Comparison of ENCODE assay signal across 9 mouse cellular contexts in genomic region chr1:59142809-59143208, GRCm38 (mm10). TPM values are rescaled to one million over a fixed set of nuclear protein-coding genes. Genes with fewer than 3 reads are reported as not detected.
A peak's percentile ranks its signal among the peaks of the same experiment; 100 is the strongest.
DNase-seq lines count a peak whose midpoint lies in the region; ATAC-seq lines count a peak whose summit lies in the region.
"Had no signal": no experiment of that assay in that cellular context is flagged by ENCODE, and none has a peak within 500 bp of the region (broad histone marks: within the 10 kb centered on the region; RNA-seq: fewer than 3 reads in every experiment).

No protein-coding gene starts in this region.

- no peak overlapping the region for H3K9ac ChIP-seq in forebrain, embryonic 11.5 days (ENCODE audit: low read length)
- no peak overlapping the region for H3K9ac ChIP-seq in forebrain, embryonic 16.5 days (replicated peaks; ENCODE audit: low read depth, low read length)

- H3K4me3 ChIP-seq in forebrain, embryonic 11.5 days (ENCODE audit: low read depth, low read length), result no peak overlapping the region
- H3K4me3 ChIP-seq in forebrain, embryonic 16.5 days (replicated peaks; ENCODE audit: low read length), result no peak overlapping the region

- no peaks in the 10 kb centered on the region for H3K9me3 ChIP-seq in forebrain, embryonic 11.5 days (ENCODE audit: control insufficient read depth, low read length)
- H3K9me3 ChIP-seq in forebrain, embryonic 16.5 days (ENCODE audit: control insufficient read depth, low read length), result no peaks in the 10 kb centered on the region

- no peak overlapping the region for H3K27ac ChIP-seq in forebrain, embryonic 11.5 days (ENCODE audit: low read depth, low read length)
- no peak overlapping the region for H3K27ac ChIP-seq in forebrain, embryonic 16.5 days (ENCODE audit: low read length)

- H3K36me3 ChIP-seq in forebrain, embryonic 11.5 days (ENCODE audit: control insufficient read depth, insufficient read depth, low read length), result no peaks in the 10 kb centered on the region
- no peaks in the 10 kb centered on the region for H3K36me3 ChIP-seq in forebrain, embryonic 16.5 days (ENCODE audit: control insufficient read depth, insufficient read depth)

- ATAC-seq in forebrain, embryonic 11.5 days (replicated peaks; ENCODE audit: low FRiP score), result no peak
- ATAC-seq in forebrain, embryonic 16.5 days, result no peak

- H3K4me1 ChIP-seq in forebrain, embryonic 11.5 days (replicated peaks; ENCODE audit: control insufficient read depth, insufficient read depth, low read length), result no peaks in the 10 kb centered on the region
- no peaks in the 10 kb centered on the region for H3K4me1 ChIP-seq in forebrain, embryonic 16.5 days (replicated peaks; ENCODE audit: control insufficient read depth, insufficient read depth, low read length)

- no peaks in the 10 kb centered on the region for H3K27me3 ChIP-seq in forebrain, embryonic 11.5 days (ENCODE audit: control insufficient read depth, insufficient read depth, low read length)
- H3K27me3 ChIP-seq in forebrain, embryonic 16.5 days (replicated peaks; ENCODE audit: control insufficient read depth, insufficient read depth, low read length), result no peaks in the 10 kb centered on the region

- DNase-seq in forebrain, embryonic 11.5 days (ENCODE audit: low spot score), result peak; percentile 75
- DNase-seq in right cerebral cortex, postnatal 10 days (ENCODE audit: low spot score in 2 of 2), result peak; percentile 41 to 46
- no peak for DNase-seq in right cerebral cortex, postnatal 25 days
- DNase-seq in c-Kit-positive CD71-positive TER-119-positive erythroid progenitor cells, embryonic 14.5 days (ENCODE audit: low spot score), result peak; percentile 65
- DNase-seq in heart, postnatal 4 days, result peak; percentile 73
- peak; percentile 82 for DNase-seq in lung, postnatal 14 days
- DNase-seq in spleen, postnatal 4 days (ENCODE audit: low spot score in 2 of 2), result peak; percentile 69 to 87

- H3K4me2 ChIP-seq in forebrain, embryonic 11.5 days (ENCODE audit: low read depth, low read length, severe bottlenecking), result no peak overlapping the region
- H3K4me2 ChIP-seq in forebrain, embryonic 16.5 days (ENCODE audit: low read length), result no peak overlapping the region

RNA-seq across cellular contexts. Expression of gene Mpp4, which starts 20.4 kb away (rescaled TPM):
- 0.61 and 0.69 TPM in 2 replicates for polyA plus RNA-seq in forebrain, embryonic 11.5 days (2014; fragmentation: Nextera tagmentation; extraction: Ambion mirVana)
- 0.55 and 0.75 TPM in 2 replicates for polyA plus RNA-seq in forebrain, embryonic 16.5 days (2015; fragmentation: Nextera tagmentation; extraction: Ambion mirVana)
- under 1 TPM; 0.16 to 0.17 TPM for total RNA-seq in heart, postnatal 4 days (2021)

RNA-seq across cellular contexts. Expression of gene Tmem237, which starts 22.6 kb away (rescaled TPM):
- polyA plus RNA-seq in forebrain, embryonic 11.5 days (2014; fragmentation: Nextera tagmentation; extraction: Ambion mirVana), result 54.9 TPM in 2 replicates
- 52.9 and 53.9 TPM in 2 replicates for polyA plus RNA-seq in forebrain, embryonic 16.5 days (2015; fragmentation: Nextera tagmentation; extraction: Ambion mirVana)
- 1 to 10 TPM; 5.2 to 7.3 TPM for total RNA-seq in heart, postnatal 4 days (2021)

RNA-seq across cellular contexts. Expression of gene C2cd6, which starts 48.1 kb away (rescaled TPM):
- not detected in 2 replicates for polyA plus RNA-seq in forebrain, embryonic 11.5 days (2014; fragmentation: Nextera tagmentation; extraction: Ambion mirVana)
- polyA plus RNA-seq in forebrain, embryonic 16.5 days (2015; fragmentation: Nextera tagmentation; extraction: Ambion mirVana), result 0.11 TPM in 1 of 2 replicates, not detected in the other
- not detected for total RNA-seq in heart, postnatal 4 days (2021)
- total RNA-seq: left cerebral cortex, adult 18-20 months had no signal
